Mouse (Mus musculus) CH12.LX (cell line): Measurements from ENCODE around the gene Mroh8. TPM values are rescaled to one million over a fixed set of nuclear protein-coding genes. Genes with fewer than 3 reads are reported as not detected.

ENCODE experiments used
- DNase-seq: peaks from one replicate; pipeline ENCODE4 v3.0.0-alpha.2; 2013; ENCODE audit errors: extremely low read depth
- H3K27ac ChIP-seq: 2 replicates; pipeline ENCODE4 v1.5.1; 2012; ENCODE audit warnings: low read depth, mild to moderate bottlenecking, control low read depth, moderate library complexity; ENCODE audit not compliant: insufficient read depth
- H3K27me3 ChIP-seq: replicated peaks from 2 replicates; pipeline ENCODE3; 2012; ENCODE audit warnings: inconsistent platforms
- H3K36me3 ChIP-seq, 2 experiments: replicated peaks in 1 of 2; 2 replicates each; pipeline versions ENCODE3 to v1.6.1; 2012; ENCODE audit warnings: inconsistent platforms in 1 of 2, low read length in 1 of 2, mild to moderate bottlenecking in 1 of 2, mixed read lengths in 1 of 2, moderate library complexity in 1 of 2; ENCODE audit not compliant: control insufficient read depth in 1 of 2, insufficient read depth in 1 of 2
- H3K4me1 ChIP-seq, 2 experiments: 2 replicates each; pipeline ENCODE4 v1.6.1; 2012; ENCODE audit warnings: inconsistent platforms in 1 of 2, moderate library complexity in 1 of 2; ENCODE audit not compliant: insufficient read depth in 2 of 2, control insufficient read depth in 1 of 2
- H3K4me2 ChIP-seq: 2 replicates; pipeline ENCODE4 v1.6.1; 2012; ENCODE audit warnings: low read depth, mild to moderate bottlenecking, control low read depth; ENCODE audit not compliant: poor library complexity, insufficient read depth, severe bottlenecking
- H3K4me3 ChIP-seq, 3 experiments: fragments of 150-350 bp in 1 of 3; sonication (generic) in 1 of 3; replicated peaks in 1 of 3; 2 replicates each; pipeline versions ENCODE3 to v1.5.1; 2011 to 2012; ENCODE audit warnings: low read depth in 2 of 3, low read length in 2 of 3, mild to moderate bottlenecking in 2 of 3, moderate library complexity in 2 of 3, control low read depth in 1 of 3, improper control_type of control experiment in 1 of 3, inconsistent platforms in 1 of 3, mixed read lengths in 1 of 3; ENCODE audit not compliant: poor library complexity in 1 of 3
- H3K79me2 ChIP-seq: replicated peaks from 2 replicates; pipeline ENCODE4 v1.6.1; 2012; ENCODE audit warnings: mild to moderate bottlenecking, moderate library complexity; ENCODE audit not compliant: control insufficient read depth, poor library complexity, insufficient read depth, severe bottlenecking; ENCODE audit errors: extremely low read depth
- H3K9ac ChIP-seq: 2 replicates; pipeline ENCODE4 v1.6.1; 2012; ENCODE audit warnings: low read depth, mild to moderate bottlenecking, control low read depth, moderate library complexity; ENCODE audit not compliant: insufficient read depth
- H3K9me3 ChIP-seq: replicated peaks from 2 replicates; pipeline ENCODE3; 2012; ENCODE audit warnings: low read length, inconsistent platforms, mixed read lengths
- CHD1 ChIP-seq: IDR thresholded peaks from 2 replicates; pipeline ENCODE4 v1.6.1; 2012; ENCODE audit warnings: low read depth, low read length, improper control_type of control experiment, inconsistent platforms
- CHD2 ChIP-seq: IDR thresholded peaks from 2 replicates; pipeline ENCODE4 v1.6.1; 2011; ENCODE audit warnings: low read length, improper control_type of control experiment
- EP300 ChIP-seq: IDR thresholded peaks from 2 replicates; pipeline ENCODE4 v1.6.1; 2011; ENCODE audit warnings: low read length, improper control_type of control experiment
- IRF4 ChIP-seq: IDR thresholded peaks from 2 replicates; pipeline ENCODE4 v1.6.1; 2014; ENCODE audit warnings: low read depth, mild to moderate bottlenecking, inconsistent platforms, low read length, improper control_type of control experiment
- JUN ChIP-seq: IDR thresholded peaks from 2 replicates; pipeline ENCODE4 v1.6.1; 2011; ENCODE audit warnings: low read depth, mild to moderate bottlenecking, low read length, improper control_type of control experiment, moderate library complexity; ENCODE audit not compliant: insufficient read depth
- JUND ChIP-seq: conservative IDR thresholded peaks from 2 replicates; pipeline ENCODE4 v1.6.1; 2011; ENCODE audit warnings: low read depth, low read length, improper control_type of control experiment
- KAT2A ChIP-seq: IDR thresholded peaks from 2 replicates; pipeline ENCODE4 v1.6.1; 2012; ENCODE audit warnings: low read length, improper control_type of control experiment, inconsistent platforms; ENCODE audit not compliant: insufficient replicate concordance
- MAFK ChIP-seq: IDR thresholded peaks from 2 replicates; pipeline ENCODE4 v1.6.1; 2011; ENCODE audit warnings: low read length, improper control_type of control experiment; ENCODE audit not compliant: insufficient replicate concordance
- MAX ChIP-seq: IDR thresholded peaks from 2 replicates; pipeline ENCODE4 v1.6.1; 2011; ENCODE audit warnings: low read length, improper control_type of control experiment
- MEF2A ChIP-seq: IDR thresholded peaks from 2 replicates; pipeline ENCODE4 v1.6.1; 2014; ENCODE audit warnings: low read depth, mild to moderate bottlenecking, inconsistent platforms, low read length, improper control_type of control experiment, borderline replicate concordance
- MXI1 ChIP-seq: IDR thresholded peaks from 2 replicates; pipeline ENCODE4 v1.6.1; 2011; ENCODE audit warnings: mild to moderate bottlenecking, low read depth, low read length, improper control_type of control experiment
- MYC ChIP-seq: IDR thresholded peaks from 2 replicates; pipeline ENCODE4 v1.6.1; 2011; ENCODE audit warnings: low read depth, mild to moderate bottlenecking, improper control_type of control experiment, low read length
- NRF1 ChIP-seq: IDR thresholded peaks from 2 replicates; pipeline ENCODE4 v1.6.1; 2014; ENCODE audit warnings: low read depth, mild to moderate bottlenecking, inconsistent platforms, low read length, improper control_type of control experiment, moderate library complexity
- PAX5 ChIP-seq: IDR thresholded peaks from 2 replicates; pipeline ENCODE4 v1.6.1; 2012; ENCODE audit warnings: low read length, inconsistent platforms, mixed read lengths
- POLR2A ChIP-seq: IDR thresholded peaks from 2 replicates; pipeline ENCODE4 v1.6.1; 2011; ENCODE audit warnings: low read depth, mild to moderate bottlenecking, improper control_type of control experiment, low read length
- POLR2AphosphoS2 ChIP-seq: IDR thresholded peaks from 2 replicates; pipeline ENCODE4 v1.6.1; 2011; ENCODE audit warnings: low read depth, low read length, improper control_type of control experiment
- RAD21 ChIP-seq: IDR thresholded peaks from 2 replicates; pipeline ENCODE4 v1.6.1; 2011; ENCODE audit warnings: low read depth, mild to moderate bottlenecking, low read length, improper control_type of control experiment, moderate library complexity
- SMC3 ChIP-seq: IDR thresholded peaks from 2 replicates; pipeline ENCODE4 v1.6.1; 2011; ENCODE audit warnings: low read depth, low read length, improper control_type of control experiment
- TBP ChIP-seq: conservative IDR thresholded peaks from 2 replicates; pipeline ENCODE4 v1.6.1; 2011; ENCODE audit warnings: low read depth, low read length, improper control_type of control experiment
- USF1 ChIP-seq: IDR thresholded peaks from 2 replicates; pipeline ENCODE4 v1.6.1; 2014; ENCODE audit warnings: low read depth, mild to moderate bottlenecking, inconsistent platforms, low read length, improper control_type of control experiment
- USF2 ChIP-seq: conservative IDR thresholded peaks from 2 replicates; pipeline ENCODE4 v1.6.1; 2011; ENCODE audit warnings: low read depth, low read length, improper control_type of control experiment
- ZKSCAN1 ChIP-seq: IDR thresholded peaks from 2 replicates; pipeline ENCODE4 v1.6.1; 2012; ENCODE audit warnings: low read depth, inconsistent platforms, low read length, improper control_type of control experiment, borderline replicate concordance
- ZMIZ1 ChIP-seq: IDR thresholded peaks from 2 replicates; pipeline ENCODE4 v1.6.1; 2012; ENCODE audit warnings: low read depth, mild to moderate bottlenecking, inconsistent platforms, low read length, improper control_type of control experiment
- dilution Hi-C: fragments of 300-500 bp; cut with MboI; formaldehyde crosslinking; loops from 2 replicates; pipeline ENCODE4 v1.14.3; 2020; ENCODE audit warnings: low sequenced_read_pairs; ENCODE audit not compliant: extremely low pct_unique_long_range_greater_than_20kb, extremely low pct_ligation_motif_present
- in situ Hi-C: fragments of 300-500 bp; cut with MboI; formaldehyde crosslinking; loops from 3 replicates; pipeline ENCODE4 v1.14.3; 2019; ENCODE audit warnings: low sequenced_read_pairs, low pct_ligation_motif_present, low pct_unique_long_range_greater_than_20kb, mixed read lengths
- polyA plus RNA-seq: library from polyadenylated mRNA; unstranded; fragments of >175 nt; gene quantifications from 2 replicates; pipeline ENCODE4 v1.2.1, GENCODE M21; 2012; ENCODE audit warnings: low read depth; ENCODE audit not compliant: insufficient read length
- total RNA-seq, 2 experiments: library from RNA; depleted of rRNA; stranded (reverse); fragments of 300-350 nt in 1 of 2; fragments of >200 nt in 1 of 2; gene quantifications; 2 replicates each; pipeline ENCODE4 v1.2.3; 2012 to 2014

Gene Mroh8
- total and polyA plus RNA-seq, 3 experiments: 0.25 to 0.41 TPM; not detected in 1

GRCm38 (mm10) chr2:157173555-157173954 lies 105.8 kb downstream of the Mroh8 start:
- peaks cover 36 to 77% of the 10 kb centered on the region in 2 experiments for H3K36me3 ChIP-seq
- dilution Hi-C loops: no loop called here
- no peak overlapping the region for H3K4me2 ChIP-seq
- H3K27ac ChIP-seq: no peak overlapping the region
- H3K4me1 ChIP-seq: no peaks in the 10 kb centered on the region
- no peaks in the 10 kb centered on the region for H3K27me3 ChIP-seq
- no peak overlapping the region for H3K9ac ChIP-seq
- in situ Hi-C loops: no loop called here
- DNase-seq: no peak
- H3K9me3 ChIP-seq: no peaks in the 10 kb centered on the region
- no peak overlapping the region for H3K4me3 ChIP-seq
- H3K79me2 ChIP-seq: no peaks in the 10 kb centered on the region
- TF ChIP-seq MAFK (no peak), CHD1 (no peak), TBP (no peak), PAX5 (no peak), MYC (no peak), POLR2A (no peak), IRF4 (no peak), USF1 (no peak), NRF1 (no peak), RAD21 (no peak), MAX (no peak), MEF2A (no peak), CHD2 (no peak), KAT2A (no peak), JUN (no peak), ZKSCAN1 (no peak), EP300 (no peak), JUND (no peak)

GRCm38 (mm10) chr2:157172984-157173383 lies 106.4 kb downstream of the Mroh8 start:
- no peaks in the 10 kb centered on the region for H3K9me3 ChIP-seq
- H3K9ac ChIP-seq: no peak overlapping the region
- no peak for TF ChIP-seq KAT2A
- TF ChIP-seq USF2: no peak
- TF ChIP-seq ZMIZ1: no peak
- no peak for TF ChIP-seq MAFK
- no peak for TF ChIP-seq PAX5
- no peak for TF ChIP-seq SMC3
- no peak for TF ChIP-seq JUN
- no peak for TF ChIP-seq MXI1
- TF ChIP-seq CHD1: no peak
- TF ChIP-seq POLR2AphosphoS2: no peak
- no peaks in the 10 kb centered on the region for H3K79me2 ChIP-seq
- dilution Hi-C loops: no loop called here
- H3K4me2 ChIP-seq: no peak overlapping the region
- no peaks in the 10 kb centered on the region for H3K27me3 ChIP-seq
- H3K36me3 ChIP-seq: peaks cover 39 to 79% of the 10 kb centered on the region in 2 experiments
- no peak overlapping the region for H3K27ac ChIP-seq
- no peak for DNase-seq
- no peak overlapping the region for H3K4me3 ChIP-seq
- H3K4me1 ChIP-seq: no peaks in the 10 kb centered on the region
- in situ Hi-C loops: no loop called here
